Mouse (Mus musculus) yolk sac, embryonic 10.5 days (tissue): Measurements from ENCODE around the gene Ksr2.
"Not testable (repeated sequence)": the region's sequence is repeated elsewhere in the genome, so short reads cannot be mapped to it uniquely, and the experiment has no call there.

Source experiments
- DNase-seq: peaks from one replicate; pipeline ENCODE4 v3.0.0-alpha.2; 2017; ENCODE audit warnings: low spot score

Ksr2 gene

DNA sequence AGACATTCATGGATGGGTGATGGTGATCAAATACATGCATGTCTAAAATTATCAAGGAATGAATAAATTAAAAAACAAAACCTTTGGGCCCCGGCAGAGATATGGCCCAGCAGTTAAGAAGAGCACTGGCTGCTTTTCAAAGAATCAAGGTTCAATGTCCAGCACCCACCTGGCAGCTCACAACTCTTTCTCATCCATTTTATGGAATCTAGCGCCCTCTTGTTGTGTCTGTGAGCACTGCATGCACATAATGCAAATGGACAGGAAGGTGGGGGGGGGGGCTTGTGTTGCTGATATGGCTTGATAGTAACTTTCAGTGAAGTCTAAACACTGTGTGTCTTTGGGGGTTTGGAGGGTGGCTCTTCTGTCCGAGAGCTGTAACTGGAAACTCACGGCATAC is 5.6 kb upstream of the Ksr2 start:
- DNase-seq = no peak

DNA sequence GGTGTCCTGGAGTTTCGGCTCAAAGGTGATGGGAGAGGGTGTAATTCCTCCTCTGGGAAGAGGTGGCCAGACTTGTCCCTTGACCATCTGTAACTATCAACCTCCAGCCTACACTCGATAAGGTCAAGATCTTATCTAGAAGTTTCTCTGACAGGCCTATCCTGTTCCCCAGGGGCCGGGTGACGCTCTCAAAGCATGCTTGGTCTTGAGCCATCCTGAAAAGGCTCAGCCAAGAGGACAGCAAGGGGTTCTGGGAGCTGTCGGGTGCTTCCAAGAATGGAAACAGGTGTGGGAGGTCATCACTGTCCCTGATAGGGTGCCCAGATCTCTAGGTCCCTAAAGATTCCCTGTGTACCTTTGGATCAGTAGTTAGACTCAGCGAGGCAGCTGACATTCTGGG is 4.4 kb upstream of the Ksr2 start:
- DNase-seq = no peak

DNA sequence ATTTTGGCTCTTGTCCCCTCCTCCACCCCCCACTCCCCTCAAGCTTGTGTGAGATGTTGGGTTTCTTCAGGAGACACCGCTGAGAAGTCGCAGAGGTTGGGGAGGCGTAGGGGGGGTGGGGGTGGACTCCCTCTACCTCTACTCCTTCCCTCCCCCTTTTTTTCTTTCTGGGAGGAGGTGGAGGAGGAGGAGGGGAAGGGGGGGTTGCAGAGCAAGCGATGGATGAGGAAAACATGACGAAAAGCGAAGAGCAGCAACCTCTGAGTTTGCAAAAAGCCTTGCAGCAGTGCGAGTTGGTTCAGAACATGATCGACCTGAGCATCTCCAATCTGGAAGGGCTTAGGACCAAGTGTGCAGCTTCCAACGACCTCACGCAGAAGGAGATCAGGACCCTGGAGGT is 811 bp downstream of the Ksr2 start:
- no peak for DNase-seq

DNA sequence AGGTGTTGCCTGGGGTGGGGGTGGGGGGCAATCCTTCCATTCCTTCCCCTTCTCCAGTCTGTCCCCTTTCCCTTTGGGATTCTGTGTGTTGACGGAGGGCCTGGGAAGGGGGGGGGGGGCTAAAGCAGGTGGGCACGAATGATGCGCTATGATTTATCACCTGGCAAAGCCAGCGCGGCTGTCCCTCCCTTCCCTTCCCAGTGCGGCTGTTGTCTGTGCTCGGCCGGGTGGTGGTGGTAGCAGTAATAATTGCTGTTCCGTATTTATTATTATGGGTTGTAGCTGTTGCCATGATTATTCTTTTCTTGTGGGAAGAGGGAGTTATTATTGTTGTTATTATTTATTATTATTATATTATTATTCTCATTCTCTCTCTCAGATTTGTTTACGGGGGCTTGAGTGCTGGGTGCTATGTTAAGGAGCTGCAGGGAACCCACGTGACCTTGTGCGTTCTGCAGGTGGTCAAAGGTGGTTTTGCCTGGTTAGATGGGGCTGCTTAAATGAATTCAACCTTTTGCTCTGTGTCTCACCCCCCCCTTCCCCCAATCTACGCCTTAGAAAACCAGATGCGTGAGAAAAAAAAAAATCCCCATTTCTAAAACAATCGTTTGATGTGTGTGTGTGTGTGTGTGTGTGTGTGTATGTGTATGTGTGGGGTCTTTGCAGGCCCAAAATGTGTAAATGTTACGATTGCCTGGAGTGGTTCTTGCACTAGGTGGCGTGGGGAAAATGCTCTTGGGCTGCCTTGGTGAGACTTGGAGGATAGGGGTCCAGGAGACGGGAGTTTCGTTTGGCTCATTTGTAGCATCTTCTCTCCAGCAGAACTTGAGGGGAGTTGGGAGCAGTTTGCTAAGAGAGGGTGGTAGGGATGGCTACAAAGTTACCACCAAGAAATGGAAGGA is 1.5 kb downstream of the Ksr2 start:
- DNase-seq = no peak

DNA sequence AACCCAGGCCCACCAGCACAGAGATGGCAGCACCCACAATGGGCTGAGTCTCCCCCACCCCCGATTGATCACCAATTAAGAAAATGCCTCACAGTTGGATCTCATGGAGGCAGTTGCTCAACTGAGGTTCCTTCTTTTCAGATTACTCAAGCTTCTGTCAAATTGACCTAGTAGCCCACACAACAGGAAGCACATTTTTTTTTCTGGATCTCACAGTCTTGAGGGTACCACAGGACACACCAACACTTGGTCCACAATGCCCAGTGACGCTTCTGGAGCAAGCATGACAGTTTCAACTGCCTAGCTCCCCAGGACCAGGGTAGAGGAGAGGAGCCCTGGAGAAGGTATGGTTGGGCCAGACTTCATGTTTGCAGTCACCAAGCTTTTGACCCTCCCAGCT is 3.6 kb downstream of the Ksr2 start:
- DNase-seq = no peak

DNA sequence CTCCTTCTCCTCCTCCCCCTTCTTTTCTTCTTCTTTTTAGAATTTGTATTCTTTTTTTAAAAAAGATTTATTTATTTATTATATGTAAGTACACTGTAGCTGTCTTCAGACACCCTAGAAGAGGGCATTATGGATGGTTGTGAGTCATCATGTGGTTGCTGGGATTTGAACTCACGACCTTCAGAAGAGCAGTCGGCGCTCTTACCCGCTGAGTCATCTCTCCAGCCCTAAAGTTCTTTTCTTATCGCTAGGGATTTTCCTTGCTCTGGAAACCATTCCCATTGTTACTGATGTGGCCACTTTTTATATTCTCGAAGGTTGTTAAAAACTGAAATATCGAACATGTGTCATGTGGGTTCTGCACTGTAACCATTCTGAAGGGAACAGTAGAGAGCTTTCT is 19.7 kb downstream of the Ksr2 start:
- not testable (repeated sequence) for DNase-seq

DNA sequence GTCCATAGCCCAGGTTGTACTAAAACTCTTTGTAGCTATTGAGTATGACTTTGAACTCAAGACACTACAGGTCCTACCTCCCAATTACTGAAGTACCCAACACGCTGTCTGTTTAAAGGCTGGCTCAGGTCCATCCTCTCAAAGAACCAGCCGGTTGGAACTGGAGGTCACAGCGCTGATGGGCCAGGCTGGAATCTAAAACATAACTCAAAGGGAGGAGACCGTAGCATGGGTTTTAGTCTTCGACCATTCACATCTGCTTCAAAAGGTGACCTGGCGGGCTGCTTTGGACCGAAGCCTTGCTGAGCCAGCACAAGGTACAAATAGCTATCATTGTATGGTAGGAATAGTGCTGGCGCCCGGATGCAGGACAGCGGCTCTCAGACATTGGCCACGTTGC is 26.5 kb downstream of the Ksr2 start:
- DNase-seq = no peak

DNA sequence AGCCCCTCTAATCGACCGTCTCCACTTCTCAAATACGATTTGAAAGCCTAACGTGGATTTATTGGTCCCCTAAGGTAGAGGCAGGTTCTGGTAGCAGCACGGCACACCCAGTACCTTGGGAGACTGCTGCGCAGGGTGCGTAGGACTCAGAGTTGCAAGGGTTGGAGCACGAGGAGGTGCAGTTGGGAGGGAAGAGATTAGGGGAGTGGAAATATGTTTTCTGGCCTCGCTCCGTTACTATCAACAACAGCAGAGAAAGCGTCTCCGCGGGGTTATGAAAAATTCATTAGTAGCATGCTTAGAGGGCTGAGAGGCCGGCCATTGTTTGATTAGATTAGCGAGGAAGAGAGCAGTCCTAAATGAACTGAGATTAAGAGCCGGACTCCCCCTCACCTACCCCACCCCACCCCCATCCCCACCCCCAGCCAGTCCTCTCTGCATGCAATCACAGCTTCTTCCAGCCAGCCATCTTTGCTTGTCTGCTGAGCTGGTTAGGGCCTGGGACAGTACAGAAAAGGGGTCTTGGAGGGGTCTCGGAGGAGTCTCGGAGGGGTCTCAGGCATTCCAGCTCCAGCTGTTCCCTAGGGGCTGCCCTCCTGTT is 27.5 kb downstream of the Ksr2 start:
- no peak for DNase-seq

DNA sequence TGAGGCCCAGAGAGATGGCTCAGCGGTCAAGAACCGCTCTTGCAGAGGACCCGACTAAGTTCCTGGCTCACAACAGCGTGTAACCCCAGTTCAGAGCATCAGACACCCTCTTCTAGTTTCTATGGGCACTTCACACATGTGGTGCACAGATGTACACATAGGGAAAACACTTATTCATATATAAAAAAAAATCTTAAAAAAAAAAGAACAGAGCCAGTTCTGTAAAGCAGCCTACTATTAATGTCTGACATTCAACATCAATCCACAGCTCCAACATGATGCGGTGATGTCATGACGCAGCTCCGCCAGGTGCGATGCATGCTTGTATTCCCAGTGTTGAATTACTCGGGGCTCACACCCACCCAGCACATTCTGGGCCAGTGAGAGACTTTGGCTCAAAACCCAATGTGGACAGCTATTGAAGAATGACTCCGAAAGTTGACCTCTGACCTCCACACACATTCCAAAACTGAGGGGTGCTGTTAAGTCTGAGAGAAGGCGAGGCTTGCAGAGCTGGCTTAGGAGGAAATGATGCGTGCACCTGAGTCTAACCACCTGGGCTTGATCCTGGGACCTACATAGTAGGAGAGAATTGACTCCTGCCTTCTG is 28.5 kb downstream of the Ksr2 start:
- DNase-seq = no peak

DNA sequence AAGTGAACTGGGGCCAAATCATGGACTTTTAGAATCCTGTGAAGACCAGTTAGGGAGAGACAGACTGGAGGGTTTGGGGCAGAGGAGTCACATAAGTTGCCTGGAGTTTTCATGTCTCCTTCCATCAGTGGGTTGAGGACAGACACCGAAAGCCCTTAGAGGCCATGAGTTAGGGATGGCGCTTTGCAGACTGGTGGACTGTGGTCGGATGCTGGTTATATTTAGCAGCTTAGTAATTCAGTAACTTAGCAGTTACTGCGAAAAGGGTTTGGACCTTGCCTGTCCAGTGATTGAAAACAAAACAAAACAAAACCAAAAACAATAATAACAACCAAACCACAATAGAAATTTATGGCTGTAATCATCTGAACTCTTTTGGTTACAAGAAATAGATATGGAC is 29.3 kb downstream of the Ksr2 start:
- DNase-seq = no peak

DNA sequence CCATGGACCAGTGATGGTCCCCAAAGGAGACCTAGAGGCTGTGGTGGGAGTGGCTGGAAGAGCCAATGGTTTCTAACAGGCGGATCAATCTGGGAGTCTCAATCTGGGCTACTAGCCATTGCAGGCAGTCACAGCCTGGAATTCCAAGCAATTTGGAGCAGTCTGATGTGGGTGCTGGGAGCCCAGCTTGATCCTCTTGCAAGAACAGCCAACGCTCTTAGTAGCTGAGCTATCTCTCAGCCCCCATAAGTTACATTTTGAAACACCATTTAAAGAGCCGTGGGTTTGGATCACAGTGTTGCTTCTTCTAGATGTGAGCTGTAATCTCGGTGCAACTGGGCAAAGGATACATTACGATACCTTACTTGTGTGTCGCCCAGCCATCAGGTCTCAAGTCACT is 30.1 kb downstream of the Ksr2 start:
- DNase-seq = no peak

DNA sequence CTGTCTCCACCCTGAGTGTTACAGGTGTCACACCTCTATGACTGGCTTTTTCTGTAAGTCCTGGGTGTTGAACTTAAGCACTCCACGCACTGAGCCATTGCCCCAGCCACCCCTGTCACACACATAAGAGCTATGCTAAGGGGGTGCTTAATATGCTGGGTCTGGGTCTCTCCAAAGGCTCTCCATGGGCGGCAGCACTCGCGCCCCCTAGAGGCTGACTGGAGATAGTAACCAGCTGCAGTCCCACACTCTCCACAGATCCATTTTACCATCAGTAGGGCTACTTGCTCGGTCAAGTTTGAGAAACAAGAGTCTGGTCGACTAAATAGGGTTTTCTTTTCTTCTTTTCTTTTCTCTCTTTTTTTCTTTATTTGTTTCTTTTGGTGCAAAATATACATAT is 33.9 kb downstream of the Ksr2 start:
- DNase-seq = no peak

DNA sequence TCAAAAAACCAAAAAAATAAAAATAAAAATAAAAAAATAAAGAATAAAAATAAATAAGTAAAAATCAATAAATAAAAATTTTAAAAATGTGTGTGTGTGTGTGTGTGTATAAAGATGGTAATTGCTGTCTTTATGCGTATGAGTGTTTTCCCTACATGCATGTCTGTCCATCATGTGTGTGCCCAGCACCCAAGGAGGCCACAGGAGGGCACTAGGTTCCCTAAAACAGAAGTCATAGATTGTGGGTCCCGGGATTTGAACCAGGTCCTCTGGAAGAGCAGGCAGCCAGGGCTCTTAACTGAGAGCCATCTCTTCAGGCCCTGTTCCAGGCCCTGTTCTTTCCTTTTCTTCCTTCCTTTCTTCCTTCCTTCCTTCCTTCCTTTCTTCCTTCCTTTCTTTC is 38.2 kb downstream of the Ksr2 start:
- no peak for DNase-seq

DNA sequence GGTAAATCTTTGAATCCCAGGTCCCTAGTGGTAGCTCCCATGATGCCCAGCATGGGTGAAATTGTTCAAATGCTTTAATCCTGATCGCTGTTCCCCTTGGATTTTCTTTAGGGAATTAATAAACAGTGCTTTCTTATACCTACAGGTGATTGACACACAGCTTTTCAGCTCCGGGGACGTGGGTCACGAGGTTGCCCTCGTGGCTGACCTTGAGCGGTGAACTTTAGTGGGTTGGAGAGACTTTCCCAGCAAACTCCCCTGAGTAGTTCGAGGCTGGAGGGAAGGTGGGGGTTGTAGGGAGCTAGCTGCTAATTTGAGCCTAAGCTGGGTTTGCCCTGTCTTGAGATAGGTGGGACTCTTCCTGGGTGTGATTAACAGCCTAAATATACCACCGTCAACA is 41.7 kb downstream of the Ksr2 start:
- DNase-seq = no peak

DNA sequence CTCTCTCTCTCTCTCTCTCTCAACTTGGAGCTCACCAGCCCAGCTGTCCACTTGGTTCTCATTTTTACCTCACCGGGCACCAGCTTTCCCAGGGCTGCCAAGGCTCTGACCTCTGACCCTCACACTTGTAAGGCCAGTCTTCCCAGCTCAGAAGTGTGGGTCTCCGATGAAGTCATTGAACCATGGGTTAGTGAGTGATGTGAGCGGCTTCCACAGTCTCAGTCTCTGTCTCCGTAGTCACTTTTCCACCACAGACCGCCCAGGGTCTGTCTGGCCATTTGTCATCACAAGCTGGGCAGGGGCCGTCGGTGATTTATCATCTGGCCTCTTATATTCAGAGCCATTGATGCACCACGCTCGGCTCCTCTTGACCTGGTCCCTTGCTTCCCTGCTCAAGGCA is 43.3 kb downstream of the Ksr2 start:
- DNase-seq = no peak

DNA sequence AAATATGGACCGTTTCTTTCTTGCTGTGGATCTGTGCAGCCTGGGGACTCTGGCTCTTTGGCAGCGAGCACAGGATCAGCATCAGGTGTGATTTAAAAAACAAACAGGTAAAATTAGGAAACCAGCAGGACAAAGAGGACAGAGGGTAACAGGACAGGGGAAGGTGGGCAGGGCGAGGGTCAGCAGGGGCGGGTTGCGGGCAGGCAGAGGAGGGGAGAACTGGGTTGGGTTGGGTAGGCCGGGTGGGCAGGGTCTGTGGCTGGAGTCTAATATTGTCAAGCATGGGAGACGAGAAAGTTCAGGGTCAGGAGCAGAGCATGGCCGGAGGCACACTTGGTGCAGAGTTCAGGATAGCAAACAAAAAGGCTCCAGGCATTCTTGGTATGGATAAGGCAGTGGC is 43.8 kb downstream of the Ksr2 start:
- peak; percentile 20 for DNase-seq

DNA sequence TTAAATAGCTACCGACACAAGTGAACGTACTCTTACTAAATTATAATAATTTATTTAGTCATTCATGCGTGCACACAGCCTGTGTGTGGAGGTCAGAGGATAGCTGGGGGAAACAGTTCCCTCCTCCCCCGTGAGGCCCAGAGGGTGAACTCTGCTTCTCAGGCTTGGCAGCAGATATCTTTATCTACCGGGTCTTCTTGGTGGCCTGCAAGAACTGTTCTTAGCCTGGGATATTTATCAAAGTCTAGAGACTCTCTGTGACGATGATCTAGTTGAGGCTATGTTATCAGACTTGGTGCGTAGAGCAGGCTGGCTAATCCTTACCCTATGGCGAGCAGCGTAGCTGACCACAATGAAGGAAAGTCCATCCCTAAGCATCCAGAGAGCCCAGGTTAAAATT is 45.1 kb downstream of the Ksr2 start:
- DNase-seq = no peak

DNA sequence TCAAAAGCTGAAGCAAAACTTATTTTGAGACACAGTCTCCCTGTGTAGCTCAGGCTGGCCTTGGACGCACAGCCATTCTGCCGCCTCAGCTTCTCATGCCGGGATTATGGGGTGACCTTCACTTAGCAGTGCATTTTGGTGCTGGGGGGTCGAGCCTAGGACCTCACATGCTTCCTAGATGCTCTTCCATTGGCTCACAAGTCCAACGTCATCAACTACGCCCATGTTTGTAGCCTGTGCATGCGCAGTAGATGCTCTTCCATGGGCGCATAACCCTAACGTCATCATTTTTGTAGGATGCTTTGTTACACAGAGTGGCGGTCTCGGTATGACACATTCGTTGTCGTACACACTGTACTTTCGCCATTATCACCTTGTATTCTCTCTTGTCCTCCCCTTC is 46.5 kb downstream of the Ksr2 start:
- no peak for DNase-seq

DNA sequence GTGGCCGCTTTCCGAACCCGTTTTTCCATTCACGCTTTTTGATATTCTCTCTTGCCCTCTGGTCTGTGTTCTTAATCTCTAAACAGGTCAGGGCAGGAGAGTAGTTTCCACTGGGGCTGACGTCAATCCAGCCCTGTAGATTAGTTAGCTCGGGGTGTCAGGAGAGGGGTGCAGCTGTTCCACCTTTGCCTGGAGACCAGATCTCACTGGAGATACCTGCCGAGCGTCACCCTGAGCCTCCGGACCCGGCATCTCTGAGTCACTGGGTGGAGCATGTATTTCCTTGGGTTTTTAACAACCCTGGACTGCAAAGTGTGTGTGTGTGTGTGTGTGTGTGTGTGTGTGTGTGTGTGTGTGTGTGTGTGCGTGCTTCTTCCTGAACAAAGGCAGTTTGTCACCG is 53.3 kb downstream of the Ksr2 start:
- no peak for DNase-seq

DNA sequence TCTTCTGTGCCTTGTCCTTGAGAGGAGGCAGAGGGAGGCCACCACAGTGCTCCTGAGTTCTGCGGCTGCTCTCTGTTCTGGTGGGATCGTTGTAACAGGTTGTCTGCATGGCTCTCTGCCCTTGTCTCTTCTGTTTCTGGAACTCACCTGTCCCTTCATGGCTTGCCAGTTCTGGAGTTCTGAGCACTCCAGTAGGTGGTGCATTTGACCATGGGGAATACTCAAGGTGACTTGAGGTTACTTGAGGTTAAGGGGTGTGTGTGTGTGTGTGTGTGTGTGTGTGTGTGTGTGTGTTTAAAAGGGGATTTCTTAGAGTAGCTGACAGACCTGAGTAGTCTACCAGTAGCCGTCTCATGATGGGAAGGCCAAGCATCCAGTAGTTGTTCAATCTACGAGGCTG is 55.2 kb downstream of the Ksr2 start:
- no peak for DNase-seq

DNA sequence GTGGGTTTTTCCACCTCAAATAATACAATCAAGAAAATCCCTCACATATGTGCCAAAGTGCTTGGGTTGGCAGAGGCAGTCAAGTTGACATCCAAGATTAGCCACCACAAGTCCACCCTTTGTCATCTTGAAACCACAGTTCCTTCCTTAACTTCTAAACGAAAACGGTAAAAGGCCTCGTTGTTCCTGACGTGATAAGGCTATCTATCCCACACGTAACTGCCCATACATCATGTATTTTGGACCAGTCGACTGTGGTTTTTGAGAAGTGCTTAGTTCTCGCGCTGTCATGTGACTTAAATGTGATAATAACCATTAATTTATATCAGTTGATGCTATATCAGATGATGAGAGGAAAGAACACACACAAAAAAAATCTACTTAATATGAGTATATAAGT is 55.8 kb downstream of the Ksr2 start:
- no peak for DNase-seq

DNA sequence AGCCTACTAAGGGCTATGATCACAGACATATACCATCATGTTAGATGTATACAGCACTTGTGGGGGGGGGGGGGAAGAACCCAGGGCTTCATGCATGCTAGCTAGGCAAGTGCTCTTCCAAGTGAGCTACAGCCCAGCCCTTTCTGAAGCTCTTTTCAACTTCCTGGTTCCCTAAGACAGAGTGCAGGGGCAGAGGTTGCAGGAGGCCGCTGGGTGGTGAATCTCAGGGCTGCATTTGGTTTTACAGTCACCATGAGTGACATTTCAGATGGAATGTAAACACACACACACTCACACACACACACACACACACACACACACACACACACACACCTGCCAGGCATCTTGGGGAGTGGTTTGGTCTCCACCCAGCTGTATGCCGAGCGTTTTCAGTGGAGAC is 67.4 kb downstream of the Ksr2 start:
- no peak for DNase-seq

DNA sequence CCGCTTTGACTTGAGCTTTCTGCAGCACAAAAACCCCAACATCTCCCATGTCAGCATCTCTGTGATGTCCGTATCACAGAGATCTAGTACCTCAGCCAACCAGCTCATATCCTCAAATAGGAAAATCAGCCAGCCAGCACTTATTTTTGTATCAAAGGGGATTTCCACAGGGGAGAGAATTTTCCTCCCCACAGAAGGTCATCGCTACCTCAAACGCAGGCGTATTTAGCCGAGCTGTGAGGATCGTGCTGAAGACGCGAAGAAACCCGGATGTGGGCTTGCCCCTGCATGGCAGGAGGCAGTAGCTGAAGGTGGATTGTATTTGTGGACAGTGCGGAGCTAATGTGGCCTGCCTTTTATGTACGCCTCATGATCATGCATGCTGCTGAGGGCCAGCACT is 67.8 kb downstream of the Ksr2 start:
- DNase-seq = no peak

DNA sequence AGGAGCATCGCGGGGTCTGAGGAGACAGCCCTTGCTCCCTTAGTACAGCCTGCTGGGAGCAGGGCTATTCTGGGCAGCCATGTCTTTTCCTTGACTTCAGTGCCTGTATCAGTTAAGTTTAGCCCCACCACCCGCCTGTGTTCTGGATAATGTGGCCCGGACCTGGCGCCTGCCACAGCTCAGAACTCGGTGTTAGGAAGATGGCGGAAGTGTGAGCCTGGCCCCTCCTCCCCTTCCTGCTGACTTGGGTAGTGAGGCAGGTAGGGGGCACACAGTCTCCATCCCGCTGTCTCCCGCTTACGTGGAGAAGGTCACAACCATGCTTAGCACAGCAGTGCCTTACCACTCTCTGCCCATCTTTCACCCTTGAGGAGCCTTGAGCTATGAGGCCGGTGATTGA is 68.2 kb downstream of the Ksr2 start:
- DNase-seq = no peak
